Mouse (Mus musculus) layer of hippocampus, adult 9-10 months (tissue): Measurements from ENCODE around the gene Pnliprp2.
A peak's percentile ranks its signal among the peaks of the same experiment; 100 is the strongest.

Experiments
- DNase-seq: peaks from one replicate; pipeline ENCODE4 v3.0.0; 2022; ENCODE audit warnings: low spot score

Pnliprp2 gene

GRCm38 (mm10) chr19:58795114-58795669, 35.7 kb downstream of the Pnliprp2 start:
- no peak for DNase-seq

- DNase-seq: peak; percentile 53
Measured at GRCm38 (mm10) chr19:58805191-58805779, 45.8 kb downstream of the Pnliprp2 start.

- no peak for DNase-seq
Measured at GRCm38 (mm10) chr19:58806364-58806763, 46.8 kb downstream of the Pnliprp2 start.

GRCm38 (mm10) chr19:58808864-58809263, 49.3 kb downstream of the Pnliprp2 start:
- DNase-seq: no peak

- no peak for DNase-seq
Measured at GRCm38 (mm10) chr19:58810536-58810935, 51.0 kb downstream of the Pnliprp2 start.

- no peak for DNase-seq
Measured at GRCm38 (mm10) chr19:58815179-58815922, 55.8 kb downstream of the Pnliprp2 start.

- no peak for DNase-seq
Measured at GRCm38 (mm10) chr19:58816453-58817041, 57.0 kb downstream of the Pnliprp2 start.

GRCm38 (mm10) chr19:58817398-58817797, 57.9 kb downstream of the Pnliprp2 start:
- no peak for DNase-seq

GRCm38 (mm10) chr19:58818571-58819415, 59.3 kb downstream of the Pnliprp2 start:
- no peak for DNase-seq

- DNase-seq: peak; percentile 66
Measured at GRCm38 (mm10) chr19:58822454-58823200, 63.1 kb downstream of the Pnliprp2 start.

GRCm38 (mm10) chr19:58823301-58823700, 63.8 kb downstream of the Pnliprp2 start:
- no peak for DNase-seq

GRCm38 (mm10) chr19:58824316-58824715, 64.8 kb downstream of the Pnliprp2 start:
- no peak for DNase-seq
